Mouse (Mus musculus): ENCODE measurements around the gene Pfkm. TPM values are rescaled to one million over a fixed set of nuclear protein-coding genes. Genes with fewer than 3 reads are reported as not detected.

The Pfkm gene
- total RNA-seq, 4 experiments from 2014 or later = 73.8 to 119 (median 95.8) TPM

DNA sequence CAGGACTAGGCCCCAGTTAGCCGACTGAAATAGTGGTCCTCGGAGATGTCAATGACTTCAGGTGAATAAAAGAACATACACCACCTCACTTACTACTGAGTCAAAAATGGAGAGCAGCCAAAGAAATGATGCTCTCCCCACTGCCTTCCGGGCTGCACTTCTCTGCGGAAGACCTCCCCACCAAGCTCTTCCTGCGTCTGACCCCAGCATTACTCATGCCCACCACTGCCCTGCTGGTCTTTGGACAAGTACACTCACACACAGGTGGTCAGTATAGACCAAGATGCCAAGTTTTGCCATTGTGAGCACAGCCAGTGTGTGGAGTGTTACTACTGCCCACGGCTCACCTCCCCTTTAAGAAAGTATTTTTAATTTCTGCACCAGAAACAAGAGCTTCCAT is 10.0 kb downstream of the Pfkm start:
- no peak for DNase-seq

- DNase-seq = no peak
Observed at GRCm38 (mm10) chr15:98106506-98106905, 14.1 kb downstream of the Pfkm start.

DNA sequence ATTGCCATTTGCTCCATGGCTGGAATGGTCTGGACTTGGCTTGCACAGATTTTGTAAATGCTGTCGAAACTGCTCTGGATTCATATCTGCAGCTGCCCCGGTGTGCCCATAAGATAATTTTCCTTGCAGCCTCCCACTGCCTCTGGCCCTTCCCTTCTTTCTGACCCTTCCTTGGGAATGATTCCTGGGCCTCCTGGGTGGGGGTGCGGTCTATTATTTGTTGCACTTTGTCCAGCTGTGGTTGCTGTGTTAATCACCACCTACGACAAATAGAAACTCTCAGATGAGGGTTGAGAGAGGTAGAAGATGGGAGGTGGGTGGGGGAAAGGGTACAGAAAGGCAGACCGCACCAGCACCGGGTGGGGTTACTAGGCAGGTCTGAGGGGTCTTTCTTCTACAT is 14.8 kb downstream of the Pfkm start:
- no peak for DNase-seq

DNA sequence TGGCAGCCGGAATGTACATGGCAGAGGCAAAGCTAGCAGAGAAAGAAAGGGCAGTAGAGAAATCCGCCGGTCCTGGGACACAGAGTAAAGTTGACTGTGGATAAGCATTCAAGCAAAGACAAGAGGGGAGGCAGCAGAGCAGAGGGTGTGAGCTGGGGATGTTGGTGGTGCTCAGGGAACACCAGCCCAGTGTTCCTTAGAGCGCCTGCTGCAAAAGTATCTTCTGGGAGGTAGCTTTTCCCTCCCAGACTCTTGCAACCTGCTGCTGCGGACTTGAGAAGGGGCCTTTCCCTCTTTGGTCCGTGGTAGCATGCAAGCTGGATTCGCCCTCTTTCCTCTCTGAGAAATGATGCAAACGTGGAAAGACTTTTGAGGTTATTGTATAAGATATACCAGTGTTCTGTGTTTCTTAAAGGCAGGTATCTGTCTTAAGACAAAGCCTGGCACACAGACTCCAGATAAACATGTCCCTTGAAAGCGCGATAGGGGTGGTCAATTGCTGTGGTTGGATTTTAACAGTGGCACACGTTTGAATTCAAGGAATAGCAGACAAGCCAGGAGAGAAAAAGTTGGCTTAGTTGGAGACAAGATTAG is 15.4 kb downstream of the Pfkm start:
- no peak for DNase-seq

GRCm38 (mm10) chr15:98108297-98109152 is 16.1 kb downstream of the Pfkm start:
- DNase-seq = peak; percentile 87

GRCm38 (mm10) chr15:98111791-98112190 is 19.4 kb downstream of the Pfkm start:
- DNase-seq = no peak

DNA sequence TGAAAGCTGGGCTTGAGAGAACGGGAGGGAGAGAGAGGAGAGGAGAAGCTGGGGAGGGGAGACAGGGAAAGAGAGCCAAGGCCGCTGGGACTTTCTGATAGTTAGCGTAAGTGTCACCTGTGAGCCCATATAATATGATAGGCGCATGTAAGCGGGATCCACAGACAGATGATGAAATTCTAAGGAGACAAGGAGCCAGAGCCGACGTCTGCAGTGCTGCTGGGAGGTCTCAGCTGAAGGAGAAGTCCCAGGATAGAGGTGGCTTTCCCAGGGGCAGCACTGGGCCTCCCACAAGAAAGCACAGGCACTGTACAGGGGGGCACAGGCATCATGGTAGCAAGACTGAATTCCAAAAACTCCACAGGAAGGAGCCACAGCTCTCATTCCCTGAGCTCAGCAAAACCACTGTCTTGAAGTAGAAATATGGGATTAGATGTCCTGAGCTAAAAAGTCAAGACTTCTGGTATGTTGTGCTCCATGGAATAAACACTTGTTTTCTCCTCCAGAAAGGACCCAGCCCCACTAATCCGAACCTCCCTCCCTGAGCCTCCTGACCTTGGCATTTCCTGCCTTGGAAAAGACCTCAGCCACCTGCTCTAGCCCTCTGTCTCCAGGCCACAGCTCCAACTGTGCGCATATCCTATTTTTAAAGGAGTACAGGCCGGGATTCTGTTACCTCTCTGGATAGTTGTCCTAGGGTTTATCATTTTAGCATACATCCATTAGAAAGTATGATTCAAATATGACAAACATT is 21.9 kb downstream of the Pfkm start:
- no peak for DNase-seq

- DNase-seq = no peak
Observed at GRCm38 (mm10) chr15:98114852-98115778, 22.7 kb downstream of the Pfkm start.

- no peak for DNase-seq
Observed at GRCm38 (mm10) chr15:98115779-98116163, 23.4 kb downstream of the Pfkm start.

GRCm38 (mm10) chr15:98116287-98116686 is 23.9 kb downstream of the Pfkm start:
- no peak for DNase-seq

- no peak for DNase-seq
Observed at GRCm38 (mm10) chr15:98119363-98119762, 27.0 kb downstream of the Pfkm start.

GRCm38 (mm10) chr15:98120831-98121230 is 28.4 kb downstream of the Pfkm start:
- no peak for DNase-seq

DNA sequence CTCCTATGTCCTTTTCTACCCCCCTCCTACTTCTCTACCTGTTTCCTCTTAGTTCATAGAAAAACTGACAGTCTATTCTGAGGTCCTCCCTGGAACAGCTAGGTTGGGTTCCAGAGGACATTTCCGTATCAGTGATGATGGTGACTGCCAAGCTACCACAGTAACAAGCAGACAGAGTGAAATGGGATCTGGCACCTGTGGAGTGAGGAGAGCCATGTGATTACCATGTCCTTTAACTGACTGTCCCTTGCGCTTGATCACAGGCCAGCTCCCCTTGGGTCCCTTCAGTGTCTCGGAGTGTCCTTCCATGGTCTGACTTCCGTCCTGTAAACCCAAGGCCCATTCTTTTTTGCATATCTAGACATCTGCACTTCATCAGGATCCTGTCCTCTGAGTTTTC is 38.6 kb downstream of the Pfkm start:
- no peak for DNase-seq

- DNase-seq = no peak
Observed at GRCm38 (mm10) chr15:98131451-98131850, 39.1 kb downstream of the Pfkm start.

DNA sequence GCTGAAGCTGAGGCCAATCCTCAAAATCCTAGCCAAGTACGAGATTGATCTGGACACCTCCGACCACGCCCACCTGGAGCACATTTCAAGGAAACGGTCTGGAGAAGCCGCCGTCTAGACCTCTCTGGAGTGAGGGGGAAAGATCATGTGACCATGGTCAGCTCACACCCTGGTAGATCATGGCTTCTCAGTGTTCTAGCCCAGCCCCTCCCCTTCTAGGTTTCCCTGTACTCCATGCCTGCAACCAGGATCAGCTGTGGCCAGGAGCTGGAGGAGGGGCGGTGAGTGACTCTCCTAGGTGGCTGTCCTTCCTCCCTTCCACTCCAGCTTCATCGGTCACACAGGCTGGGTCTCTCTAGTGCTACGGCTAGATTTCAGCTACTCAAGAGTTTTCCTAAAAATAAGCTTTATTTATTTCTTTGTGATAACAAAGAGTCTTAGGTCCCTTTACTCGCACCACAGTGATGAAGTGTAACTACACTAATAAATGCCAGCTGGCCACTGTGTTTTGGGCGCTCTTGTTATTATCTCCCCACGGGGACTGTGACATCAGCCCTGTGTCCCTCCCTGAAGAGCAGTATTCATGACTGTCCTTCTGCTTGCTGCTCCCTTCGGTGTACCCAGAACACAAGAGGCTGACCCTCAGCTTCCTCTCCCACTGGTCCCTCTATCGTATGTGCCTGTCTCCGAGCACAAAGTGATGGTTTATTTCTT is 39.7 kb downstream of the Pfkm start:
- DNase-seq = no peak

GRCm38 (mm10) chr15:98133471-98133870 is 41.1 kb downstream of the Pfkm start:
- DNase-seq = no peak

- DNase-seq = no peak
Observed at GRCm38 (mm10) chr15:98134034-98134433, 41.6 kb downstream of the Pfkm start.

- DNase-seq = no peak
Observed at GRCm38 (mm10) chr15:98134666-98135065, 42.3 kb downstream of the Pfkm start.

DNA sequence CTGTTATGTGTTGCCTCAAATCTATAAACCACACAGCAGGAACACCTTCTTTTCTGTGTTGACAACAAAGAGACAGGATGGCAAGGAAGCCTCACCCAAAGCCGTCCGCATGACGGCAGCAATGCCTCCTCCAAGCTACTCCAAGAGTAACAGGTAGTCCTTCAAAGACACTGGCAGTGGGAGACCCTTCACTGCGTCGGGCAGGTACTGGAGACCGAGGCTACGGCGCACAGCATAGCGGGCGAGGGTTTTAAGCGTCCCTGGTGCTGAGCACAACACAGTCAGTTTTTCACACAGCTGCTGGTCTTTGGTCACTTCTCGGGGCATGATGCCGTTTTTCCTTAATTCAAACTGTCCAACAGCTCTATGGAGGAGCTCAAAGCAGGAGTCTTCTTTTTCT is 43.3 kb downstream of the Pfkm start:
- no peak for DNase-seq

- DNase-seq = no peak
Observed at GRCm38 (mm10) chr15:98136871-98137270, 44.5 kb downstream of the Pfkm start.

- DNase-seq = no peak
Observed at GRCm38 (mm10) chr15:98139763-98140162, 47.4 kb downstream of the Pfkm start.

GRCm38 (mm10) chr15:98140809-98141208 is 48.4 kb downstream of the Pfkm start:
- no peak for DNase-seq

All from adrenal gland, adult 8-10 months (tissue).